Mouse (Mus musculus): Measurements from ENCODE around the gene Rpap2. TPM values are rescaled to one million over a fixed set of nuclear protein-coding genes. Genes with fewer than 3 reads are reported as not detected.

Gene Rpap2
- 1.3 TPM in 1 of 2 replicates, not detected in the other for polyA plus RNA-seq (2012; ENCODE audit: insufficient read depth, low replicate concordance)

DNA sequence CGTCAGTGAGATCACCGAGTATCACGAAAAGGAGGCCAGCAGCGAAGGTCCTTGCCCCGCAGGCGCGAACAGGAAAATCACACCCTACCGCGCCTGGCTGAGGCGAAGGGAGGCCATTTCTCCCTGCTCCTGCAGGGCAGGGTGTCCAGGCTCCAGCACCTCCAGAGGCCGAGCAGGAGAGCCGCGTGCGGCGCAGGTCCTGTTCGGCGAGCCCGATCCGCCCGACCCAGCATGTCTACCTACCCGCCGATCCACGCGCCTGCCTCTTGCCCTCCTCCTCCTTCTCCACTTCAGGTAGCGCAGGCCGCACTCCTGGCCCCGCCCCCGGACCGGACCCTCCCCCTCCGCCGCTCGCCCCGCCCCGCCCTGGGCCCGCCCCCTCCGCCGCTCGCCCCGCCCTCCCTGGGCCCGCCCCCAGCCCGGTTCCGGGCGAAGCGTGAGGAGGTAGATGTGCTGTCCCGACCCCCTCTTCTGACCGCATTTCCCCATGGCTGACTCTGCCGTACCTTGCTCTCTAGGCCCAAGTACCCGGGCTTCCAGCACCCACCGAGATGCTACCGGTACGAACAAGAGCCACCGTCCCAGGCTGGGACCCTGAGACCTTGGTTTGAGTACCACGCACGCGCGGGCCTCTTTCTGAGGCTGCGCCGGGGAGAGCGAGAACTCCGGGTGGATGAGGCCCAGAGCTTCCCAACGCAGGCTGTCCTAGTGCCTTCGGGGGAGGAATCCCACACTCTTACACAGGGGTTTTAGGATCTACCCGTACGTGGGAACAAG lies at the start of gene Rpap2, which contains the start of gene Glmn:
Gene Rpap2, plus strand, starts transcription at position 73 of the 777 bp plus-strand sequence.
Gene Glmn, minus strand, starts transcription at position 588 of the 777 bp plus-strand sequence.
- Histone ChIP-seq H3K27me3 (replicated peaks) (no peaks in the 10 kb centered on the region), H3K36me3 (replicated peaks; ENCODE audit: low read length) (peaks cover 42% of the 10 kb centered on the region), H3K4me3 (replicated peaks) (peak within 1 kb of the TSS; percentile 92), H3K4me1 (peaks cover 25% of the 10 kb centered on the region), H3K9me3 (no peaks in the 10 kb centered on the region)
- TF ChIP-seq FLI1 (IDR thresholded peaks at IDR 0.05; ENCODE audit: low read length) (no peak), GATA1 (IDR thresholded peaks at IDR 0.05; ENCODE audit: borderline replicate concordance, low read length) (no peak)

DNA sequence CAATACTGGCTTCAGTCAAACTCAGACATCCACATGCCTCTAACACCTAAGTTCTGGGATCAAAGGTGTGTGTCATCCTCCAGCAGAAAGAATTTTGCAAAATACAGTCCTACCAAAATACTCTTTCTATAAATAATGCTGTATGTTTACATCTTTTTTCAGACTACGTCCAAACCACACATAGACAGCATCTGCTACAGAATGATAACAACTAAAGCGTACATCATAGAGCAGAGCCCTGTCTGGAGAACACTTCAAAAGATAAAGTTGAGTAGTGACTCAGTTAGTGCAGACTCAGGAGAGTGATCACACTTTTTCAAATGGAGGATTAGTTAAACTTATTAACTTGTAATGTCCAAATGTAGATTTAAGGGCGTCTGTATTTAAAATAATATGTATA lies 49.2 kb upstream of the Rpap2 start:
- TF ChIP-seq FLI1 (IDR thresholded peaks at IDR 0.05; ENCODE audit: low read length) (no peak), GATA1 (IDR thresholded peaks at IDR 0.05; ENCODE audit: borderline replicate concordance, low read length) (no peak)
- H3K9me3 ChIP-seq: no peaks in the 10 kb centered on the region
- no peaks in the 10 kb centered on the region for H3K27me3 ChIP-seq (replicated peaks)
- no peak overlapping the region for H3K4me3 ChIP-seq (replicated peaks)
- H3K4me1 ChIP-seq: peaks cover 15% of the 10 kb centered on the region; the same call in 1 of the 2 replicates
- H3K36me3 ChIP-seq (replicated peaks; ENCODE audit: low read length): peaks cover 34% of the 10 kb centered on the region

DNA sequence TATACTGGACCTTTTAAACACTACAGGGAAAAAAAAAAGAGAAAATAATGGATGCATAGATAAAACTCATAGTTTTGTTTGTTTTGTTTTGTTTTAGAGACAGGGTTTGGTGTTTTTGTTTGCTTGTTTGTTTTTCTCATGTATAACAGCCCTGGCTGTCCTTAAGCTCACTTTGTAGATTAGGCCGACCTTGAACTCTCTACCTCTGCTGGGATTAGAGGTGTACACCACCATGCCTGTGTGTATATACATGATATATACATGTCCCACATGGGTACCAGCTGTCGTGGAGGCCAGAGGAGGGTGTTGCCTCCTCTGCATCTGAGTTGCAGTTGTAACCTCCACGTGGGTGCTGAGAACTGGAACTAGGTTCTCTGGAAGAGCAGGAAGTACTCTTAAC lies 48.7 kb upstream of the Rpap2 start:
- TF ChIP-seq GATA1 (IDR thresholded peaks at IDR 0.05; ENCODE audit: borderline replicate concordance, low read length): no peak
- no peak for TF ChIP-seq FLI1 (IDR thresholded peaks at IDR 0.05; ENCODE audit: low read length)
- no peaks in the 10 kb centered on the region for H3K27me3 ChIP-seq (replicated peaks)
- H3K9me3 ChIP-seq: no peaks in the 10 kb centered on the region
- no peak overlapping the region for H3K4me3 ChIP-seq (replicated peaks)
- peaks cover 36% of the 10 kb centered on the region for H3K36me3 ChIP-seq (replicated peaks; ENCODE audit: low read length)
- peaks cover 12% of the 10 kb centered on the region; the same call in 1 of the 2 replicates for H3K4me1 ChIP-seq

DNA sequence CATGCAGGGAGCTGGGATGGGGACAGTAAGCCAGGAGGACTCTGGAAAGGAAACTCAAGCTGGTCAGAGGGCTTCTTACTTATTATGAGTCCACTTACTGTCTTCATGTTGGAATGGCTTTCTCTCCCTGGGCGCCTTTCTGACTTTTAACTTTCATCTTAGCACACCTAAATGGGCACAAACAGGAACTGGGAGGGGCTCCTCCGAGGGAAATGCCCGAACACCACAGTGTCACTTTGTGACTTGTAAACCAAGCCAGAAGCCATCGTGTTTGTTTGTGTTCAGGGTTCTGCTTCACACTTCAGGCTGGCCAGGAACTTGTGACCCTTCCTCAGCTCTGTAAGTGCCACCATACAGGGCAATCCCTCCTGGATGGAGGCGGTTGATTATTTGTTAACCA lies 42.8 kb upstream of the Rpap2 start:
- Histone ChIP-seq H3K36me3 (replicated peaks; ENCODE audit: low read length) (peaks cover 65% of the 10 kb centered on the region), H3K4me1 (peaks cover 4% of the 10 kb centered on the region)
- TF ChIP-seq FLI1 (IDR thresholded peaks at IDR 0.05; ENCODE audit: low read length) (no peak), GATA1 (IDR thresholded peaks at IDR 0.05; ENCODE audit: borderline replicate concordance, low read length) (no peak)

DNA sequence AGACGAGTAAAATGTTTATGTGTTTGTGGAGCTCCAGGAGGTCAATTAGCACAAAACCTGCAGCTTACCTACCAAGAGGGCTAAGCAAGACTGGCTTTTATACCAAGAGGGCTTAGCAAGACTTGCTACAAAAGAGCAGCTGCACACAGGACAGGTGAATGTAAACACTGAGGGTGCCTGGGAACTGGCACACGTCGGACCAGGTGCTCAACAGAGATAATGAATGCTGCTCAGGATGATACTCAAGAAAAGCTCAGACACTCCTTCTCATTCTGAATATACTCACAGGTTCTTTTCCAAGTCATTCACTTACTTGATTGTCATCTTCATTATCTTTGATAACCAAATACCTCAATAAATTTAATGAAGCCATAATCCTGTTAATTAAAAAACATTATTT lies 40.2 kb upstream of the Rpap2 start:
- Histone ChIP-seq H3K4me3 (replicated peaks) (no peak overlapping the region), H3K4me1 (peaks cover 4% of the 10 kb centered on the region), H3K9me3 (no peaks in the 10 kb centered on the region), H3K36me3 (replicated peaks; ENCODE audit: low read length) (peaks cover 76% of the 10 kb centered on the region), H3K27me3 (replicated peaks) (no peaks in the 10 kb centered on the region)
- TF ChIP-seq FLI1 (IDR thresholded peaks at IDR 0.05; ENCODE audit: low read length) (no peak), GATA1 (IDR thresholded peaks at IDR 0.05; ENCODE audit: borderline replicate concordance, low read length) (no peak)

More for the DNA sequence above, 42.8 kb upstream of the Rpap2 start:
- Histone ChIP-seq H3K9me3 (no peaks in the 10 kb centered on the region), H3K4me3 (replicated peaks) (no peak overlapping the region), H3K27me3 (replicated peaks) (no peaks in the 10 kb centered on the region)

DNA sequence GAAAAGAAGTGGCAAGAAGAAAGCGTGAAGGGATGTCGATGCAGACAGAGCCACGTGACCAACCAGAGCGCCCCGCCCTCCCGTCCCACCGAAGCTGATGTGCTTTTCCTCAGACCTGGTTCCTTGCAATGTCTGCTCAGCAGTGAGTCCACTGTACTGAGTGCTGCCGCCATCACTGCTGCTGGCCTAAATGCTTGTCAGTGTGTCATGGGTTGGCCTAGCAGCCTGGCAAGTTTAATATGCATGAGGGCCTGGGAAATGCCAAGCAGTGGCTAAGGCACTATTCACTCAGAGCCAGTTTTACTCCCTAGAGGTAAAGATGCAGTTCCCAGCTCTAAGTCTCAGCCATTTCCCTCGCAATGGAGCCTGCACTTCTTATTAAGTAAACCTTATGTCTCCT lies 28.0 kb upstream of the Rpap2 start:
- Histone ChIP-seq H3K27me3 (replicated peaks) (no peaks in the 10 kb centered on the region), H3K9me3 (peaks cover 18% of the 10 kb centered on the region), H3K4me3 (replicated peaks) (peak overlapping the region; percentile 23), H3K4me1 (peaks cover 17% of the 10 kb centered on the region), H3K36me3 (replicated peaks; ENCODE audit: low read length) (peaks cover 70% of the 10 kb centered on the region)
- TF ChIP-seq FLI1 (IDR thresholded peaks at IDR 0.05; ENCODE audit: low read length) (no peak), GATA1 (IDR thresholded peaks at IDR 0.05; ENCODE audit: borderline replicate concordance, low read length) (no peak)

DNA sequence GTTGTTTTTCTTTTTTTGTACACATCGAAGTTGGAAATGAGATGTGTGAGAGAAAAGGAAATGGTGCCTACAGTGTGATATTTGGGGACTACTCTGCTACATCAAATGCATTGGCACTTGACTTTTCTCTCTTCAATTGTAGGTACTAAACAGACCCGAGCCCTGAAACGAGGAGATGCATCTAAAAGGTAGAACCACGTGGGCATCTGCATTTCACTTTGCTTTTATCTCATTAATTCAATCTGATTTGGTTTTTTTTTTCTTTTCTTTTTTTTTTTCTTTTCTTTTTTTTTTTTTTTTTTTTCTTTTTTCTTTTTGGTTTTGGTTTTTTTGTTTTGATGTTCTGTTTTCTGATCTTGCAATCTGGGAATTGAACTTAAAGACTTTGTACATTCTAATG lies 1.2 kb downstream of the Rpap2 start:
- Histone ChIP-seq H3K36me3 (replicated peaks; ENCODE audit: low read length) (peaks cover 42% of the 10 kb centered on the region), H3K4me3 (replicated peaks) (peak overlapping the region; percentile 92), H3K4me1 (peaks cover 33% of the 10 kb centered on the region), H3K27me3 (replicated peaks) (no peaks in the 10 kb centered on the region), H3K9me3 (no peaks in the 10 kb centered on the region)
- TF ChIP-seq GATA1 (IDR thresholded peaks at IDR 0.05; ENCODE audit: borderline replicate concordance, low read length) (no peak), FLI1 (IDR thresholded peaks at IDR 0.05; ENCODE audit: low read length) (no peak)

DNA sequence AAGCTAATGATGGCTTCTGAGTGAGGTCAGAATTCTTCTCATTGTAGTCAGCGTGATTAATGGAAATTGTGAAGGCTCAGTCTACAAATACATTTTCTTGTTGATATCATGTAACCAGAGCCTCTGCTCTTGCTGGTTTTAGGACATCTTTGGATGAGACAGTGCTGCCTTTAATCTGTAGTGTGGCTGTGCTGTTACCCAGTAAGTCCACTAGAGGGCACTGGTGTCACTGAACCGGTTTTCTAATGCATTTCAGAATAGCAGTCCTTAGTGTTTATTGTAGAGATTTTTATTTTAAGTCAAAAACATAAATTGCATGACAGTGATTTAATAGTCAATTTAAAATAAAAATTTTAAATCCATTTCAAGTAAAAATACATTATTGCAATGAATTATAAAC lies 14.1 kb downstream of the Rpap2 start:
- Histone ChIP-seq H3K27me3 (replicated peaks) (no peaks in the 10 kb centered on the region), H3K4me3 (replicated peaks) (no peak overlapping the region), H3K36me3 (replicated peaks; ENCODE audit: low read length) (peaks cover 74% of the 10 kb centered on the region), H3K4me1 (no peaks in the 10 kb centered on the region; the same call in 1 of the 2 replicates), H3K9me3 (no peaks in the 10 kb centered on the region)
- TF ChIP-seq GATA1 (IDR thresholded peaks at IDR 0.05; ENCODE audit: borderline replicate concordance, low read length): no peak
- no peak for TF ChIP-seq FLI1 (IDR thresholded peaks at IDR 0.05; ENCODE audit: low read length)

DNA sequence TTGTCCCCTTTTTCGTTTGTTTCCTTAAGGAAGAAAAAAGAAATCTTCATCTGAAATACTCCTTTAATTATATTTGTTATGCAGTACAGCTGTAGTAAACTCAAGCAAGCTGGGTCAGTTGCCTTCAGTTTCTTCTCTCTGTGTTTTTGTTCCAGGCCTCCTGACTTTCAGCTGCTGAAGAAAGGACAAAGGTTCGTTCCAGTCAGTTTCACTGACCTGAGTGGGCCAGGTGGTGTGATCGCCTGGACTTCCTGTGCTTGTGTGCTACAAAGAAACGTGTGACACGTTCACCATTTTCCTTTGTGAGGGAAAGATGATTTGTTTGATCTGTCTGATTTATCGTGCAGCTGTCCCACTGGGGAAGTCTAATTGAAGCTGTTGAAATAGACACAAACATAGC lies 20.8 kb downstream of the Rpap2 start:
- Histone ChIP-seq H3K27me3 (replicated peaks) (no peaks in the 10 kb centered on the region), H3K9me3 (no peaks in the 10 kb centered on the region), H3K4me3 (replicated peaks) (no peak overlapping the region), H3K36me3 (replicated peaks; ENCODE audit: low read length) (peaks cover 95% of the 10 kb centered on the region), H3K4me1 (no peaks in the 10 kb centered on the region)
- no peak for TF ChIP-seq GATA1 (IDR thresholded peaks at IDR 0.05; ENCODE audit: borderline replicate concordance, low read length)
- no peak for TF ChIP-seq FLI1 (IDR thresholded peaks at IDR 0.05; ENCODE audit: low read length)

DNA sequence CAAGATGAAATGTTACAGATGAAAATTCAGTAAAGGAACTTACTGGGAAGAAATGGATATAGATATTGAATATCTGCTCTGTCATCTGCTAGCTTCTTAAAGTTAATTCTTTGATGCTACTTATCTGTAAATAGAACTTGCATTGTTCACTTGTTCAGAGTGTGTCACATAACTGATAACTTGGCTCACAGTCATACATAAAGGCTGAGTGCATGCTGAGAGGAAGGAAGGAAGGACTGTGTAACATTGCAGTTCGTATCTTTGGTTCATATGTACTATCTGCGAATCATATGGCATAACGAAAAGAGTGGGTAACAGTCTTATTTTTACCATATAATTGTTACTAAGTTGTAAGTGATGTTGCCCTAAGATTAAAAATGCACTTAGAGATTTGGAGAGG lies 24.2 kb downstream of the Rpap2 start:
- Histone ChIP-seq H3K4me3 (replicated peaks) (no peak overlapping the region), H3K4me1 (no peaks in the 10 kb centered on the region), H3K36me3 (replicated peaks; ENCODE audit: low read length) (peaks cover 81% of the 10 kb centered on the region), H3K9me3 (no peaks in the 10 kb centered on the region), H3K27me3 (replicated peaks) (no peaks in the 10 kb centered on the region)
- TF ChIP-seq GATA1 (IDR thresholded peaks at IDR 0.05; ENCODE audit: borderline replicate concordance, low read length) (no peak), FLI1 (IDR thresholded peaks at IDR 0.05; ENCODE audit: low read length) (no peak)

Measured in megakaryocyte, embryonic 14.5 days (primary cell).